Mouse (Mus musculus) thymus, adult 2 months (tissue): ENCODE results near the gene Mrpl39. TPM values are rescaled to one million over a fixed set of nuclear protein-coding genes. Genes with fewer than 3 reads are reported as not detected.
A peak's percentile ranks its signal among the peaks of the same experiment; 100 is the strongest.

Experiments used
- DNase-seq: peaks from one replicate; pipeline ENCODE4 v3.0.0; 2021
- H3K27ac ChIP-seq: fragments of 200-500 bp; 2 replicates; pipeline ENCODE4 v1.5.1; 2012; ENCODE audit warnings: low read length, control low read depth; ENCODE audit not compliant: control insufficient read depth, insufficient read depth
- H3K27me3 ChIP-seq: fragments of 200-500 bp; 2 replicates; pipeline ENCODE4 v1.6.1; 2012; ENCODE audit warnings: mild to moderate bottlenecking, low read length, moderate library complexity, mixed read lengths; ENCODE audit not compliant: control insufficient read depth, insufficient read depth
- H3K36me3 ChIP-seq: fragments of 200-500 bp; 2 replicates; pipeline ENCODE4 v1.6.1; 2012; ENCODE audit warnings: mild to moderate bottlenecking, low read length, moderate library complexity; ENCODE audit not compliant: control insufficient read depth, insufficient read depth
- H3K4me1 ChIP-seq: fragments of 200-500 bp; replicated peaks from 2 replicates; pipeline ENCODE4 v1.6.1; 2012; ENCODE audit warnings: low read length; ENCODE audit not compliant: control insufficient read depth, insufficient read depth
- H3K4me3 ChIP-seq: fragments of 200-500 bp; 2 replicates; pipeline ENCODE4 v1.5.1; 2012; ENCODE audit warnings: mild to moderate bottlenecking, low read length, control low read depth, moderate library complexity; ENCODE audit not compliant: control insufficient read depth, insufficient read depth
- CTCF ChIP-seq: fragments of 200-500 bp; IDR thresholded peaks from 2 replicates; pipeline ENCODE4 v1.5.1; 2012; ENCODE audit warnings: mild to moderate bottlenecking, control low read depth, low read length, moderate library complexity, borderline replicate concordance; ENCODE audit not compliant: control insufficient read depth, poor library complexity, insufficient read depth; ENCODE audit errors: extremely low read depth
- POLR2A ChIP-seq: fragments of 200-500 bp; IDR thresholded peaks from 2 replicates; pipeline ENCODE4 v1.6.1; 2012; ENCODE audit warnings: mild to moderate bottlenecking, low read length, control low read depth, moderate library complexity; ENCODE audit not compliant: control insufficient read depth, poor library complexity, insufficient read depth; ENCODE audit errors: extremely low read depth
- WGBS: fragments of 180-500 bp; shearing (Covaris S2); methylation state at CpG from one replicate; pipeline ENCODE4 v1.1.7; 2018; 5-methylcytosine and 5-hydroxymethylcytosine counted together
- polyA plus RNA-seq: library from polyadenylated mRNA; depleted of rRNA; stranded (reverse); fragments of >200 nt; gene quantifications from 2 replicates; pipeline ENCODE4 v1.2.3, GENCODE M21; 2012

Gene Mrpl39
- polyA plus RNA-seq, 1 experiment: 12.3 TPM

DNA sequence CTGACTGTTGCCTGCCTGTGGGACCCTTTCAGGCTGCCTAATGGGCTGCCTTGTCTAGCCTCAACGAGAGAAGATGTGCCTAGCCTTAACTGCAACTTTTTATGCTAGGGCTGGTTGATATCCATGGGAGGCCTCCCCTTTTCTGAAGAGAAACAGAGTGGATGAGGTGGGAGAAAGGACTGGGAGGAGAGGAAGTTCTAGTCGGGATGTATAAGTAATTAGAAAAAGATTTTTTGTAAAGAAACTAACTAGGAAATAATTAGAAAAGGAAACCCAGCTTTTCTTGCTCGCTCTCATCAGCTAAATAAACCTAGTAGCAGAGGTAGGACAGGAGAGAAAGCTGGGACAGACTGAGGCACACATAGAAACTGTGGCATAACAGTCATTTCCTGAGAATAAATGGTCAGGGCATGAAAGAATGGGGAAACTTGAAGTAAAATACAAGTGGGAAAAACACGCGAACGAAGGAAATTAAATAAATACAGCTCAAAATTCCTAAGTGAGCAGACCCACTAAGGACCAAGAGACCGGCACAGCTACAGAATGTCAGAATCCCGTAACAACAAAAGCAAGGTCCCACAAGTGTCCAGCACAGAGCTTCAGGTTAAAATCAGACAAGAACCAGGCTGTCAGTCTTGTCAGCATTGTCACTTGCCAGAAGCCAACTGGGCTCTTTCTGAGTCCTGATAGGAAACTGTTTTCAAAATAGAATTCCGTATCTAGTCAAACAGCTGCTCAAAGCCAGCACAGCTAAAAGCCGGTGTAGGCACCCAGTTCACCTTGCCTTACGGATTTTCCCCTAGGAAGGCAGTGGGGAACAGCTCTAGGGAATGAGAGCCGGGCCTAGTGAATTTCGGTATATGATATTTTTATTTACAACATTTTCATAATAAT is 18.6 kb downstream of the Mrpl39 start:
- DNase-seq: no peak
- no peak overlapping the region for H3K4me3 ChIP-seq
- H3K27ac ChIP-seq: no peak overlapping the region
- H3K4me1 ChIP-seq: peaks cover 2% of the 10 kb centered on the region
- H3K36me3 ChIP-seq: peaks cover 15% of the 10 kb centered on the region
- H3K27me3 ChIP-seq: no peaks in the 10 kb centered on the region
- no peak for TF ChIP-seq CTCF
- TF ChIP-seq POLR2A: no peak
- 93% methylated on average over 13 of the region's 13 CpGs for WGBS

- Histone ChIP-seq H3K27me3 (no peaks in the 10 kb centered on the region), H3K4me1 (peaks cover 2% of the 10 kb centered on the region), H3K27ac (no peak overlapping the region), H3K4me3 (no peak overlapping the region), H3K36me3 (peaks cover 7% of the 10 kb centered on the region)
- TF ChIP-seq CTCF: no peak
- TF ChIP-seq POLR2A: no peak
- DNase-seq: no peak
- 94% methylated on average over 7 of the region's 7 CpGs for WGBS
Observed at GRCm38 (mm10) chr16:84716197-84716596, 19.3 kb downstream of the Mrpl39 start.

GRCm38 (mm10) chr16:84714978-84715377 is 20.6 kb downstream of the Mrpl39 start:
- peaks cover 2% of the 10 kb centered on the region for H3K4me1 ChIP-seq
- no peak overlapping the region for H3K4me3 ChIP-seq
- no peak for DNase-seq
- 97% methylated on average over 6 of the region's 6 CpGs for WGBS
- TF ChIP-seq CTCF (no peak), POLR2A (no peak)
- H3K27me3 ChIP-seq: no peaks in the 10 kb centered on the region
- H3K27ac ChIP-seq: no peak overlapping the region
- peaks cover 4% of the 10 kb centered on the region; the same call in 1 of the 2 replicates for H3K36me3 ChIP-seq

GRCm38 (mm10) chr16:84713926-84714325 is 21.6 kb downstream of the Mrpl39 start:
- 14% methylated on average over 4 of the region's 4 CpGs for WGBS
- H3K4me3 ChIP-seq: no peak overlapping the region
- no peaks in the 10 kb centered on the region for H3K27me3 ChIP-seq
- H3K4me1 ChIP-seq: peaks cover 2% of the 10 kb centered on the region
- DNase-seq: no peak
- TF ChIP-seq POLR2A (no peak), CTCF (no peak)
- H3K36me3 ChIP-seq: peaks cover 4% of the 10 kb centered on the region; the same call in 1 of the 2 replicates
- peak overlapping the region; percentile 80 for H3K27ac ChIP-seq

DNA sequence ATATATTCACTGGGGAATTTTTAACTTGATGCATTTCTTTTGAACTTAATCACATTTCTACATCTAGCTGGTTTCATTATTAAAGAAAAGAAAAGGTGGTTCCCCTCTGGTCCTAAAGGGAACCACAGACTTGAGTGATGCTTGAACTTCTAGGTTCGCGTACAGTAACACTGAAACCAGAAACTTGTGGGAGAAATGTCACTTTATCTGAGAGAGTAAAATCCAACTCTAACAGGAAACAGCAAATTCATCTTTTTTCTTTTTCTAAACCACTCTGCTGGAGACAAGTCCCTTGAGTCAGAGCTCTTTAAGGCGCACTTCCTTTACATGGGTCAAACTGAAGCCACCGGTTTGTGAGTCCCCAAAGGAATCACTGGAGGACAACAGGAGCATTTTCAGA is 22.4 kb downstream of the Mrpl39 start:
- no peak overlapping the region for H3K4me3 ChIP-seq
- TF ChIP-seq POLR2A (no peak), CTCF (no peak)

GRCm38 (mm10) chr16:84708649-84709048 is 26.9 kb downstream of the Mrpl39 start:
- no peak for DNase-seq
- WGBS: 85% methylated on average over 2 of the region's 2 CpGs

More for the DNA sequence above, 22.4 kb downstream of the Mrpl39 start:
- 4% methylated on average over 4 of the region's 4 CpGs for WGBS
- peaks cover 2% of the 10 kb centered on the region for H3K4me1 ChIP-seq
- H3K27me3 ChIP-seq: no peaks in the 10 kb centered on the region
- peaks cover 4% of the 10 kb centered on the region; the same call in 1 of the 2 replicates for H3K36me3 ChIP-seq
- H3K27ac ChIP-seq: peak overlapping the region; percentile 62; the same call in 1 of the 2 replicates
- no peak for DNase-seq

GRCm38 (mm10) chr16:84707802-84708201 is 27.7 kb downstream of the Mrpl39 start:
- 0 out of 2 replicates have a peak, but pooled peaks cover 3% of the 10 kb centered on the region for H3K4me1 ChIP-seq
- H3K4me3 ChIP-seq: no peak overlapping the region
- no peaks in the 10 kb centered on the region for H3K36me3 ChIP-seq
- no peaks in the 10 kb centered on the region for H3K27me3 ChIP-seq
- no peak for DNase-seq
- TF ChIP-seq CTCF: no peak
- no peak for TF ChIP-seq POLR2A
- WGBS: 92% methylated on average over 4 of the region's 4 CpGs
- H3K27ac ChIP-seq: no peak overlapping the region

More at GRCm38 (mm10) chr16:84708649-84709048, 26.9 kb downstream of the Mrpl39 start:
- TF ChIP-seq POLR2A (no peak), CTCF (no peak)
- Histone ChIP-seq H3K4me3 (no peak overlapping the region), H3K4me1 (peaks cover 3% of the 10 kb centered on the region; the same call in 1 of the 2 replicates), H3K27me3 (no peaks in the 10 kb centered on the region), H3K27ac (no peak overlapping the region), H3K36me3 (no peaks in the 10 kb centered on the region)
